Mouse (Mus musculus): Measurements from ENCODE around the gene Ift81.

Ift81 gene

GRCm38 (mm10) chr5:122543392-122543791, 70.9 kb downstream of the Ift81 start:
- no peak for DNase-seq

- no peak for DNase-seq
These were observed 72.4 kb downstream of the Ift81 start for GRCm38 (mm10) chr5:122541871-122542270.

DNA sequence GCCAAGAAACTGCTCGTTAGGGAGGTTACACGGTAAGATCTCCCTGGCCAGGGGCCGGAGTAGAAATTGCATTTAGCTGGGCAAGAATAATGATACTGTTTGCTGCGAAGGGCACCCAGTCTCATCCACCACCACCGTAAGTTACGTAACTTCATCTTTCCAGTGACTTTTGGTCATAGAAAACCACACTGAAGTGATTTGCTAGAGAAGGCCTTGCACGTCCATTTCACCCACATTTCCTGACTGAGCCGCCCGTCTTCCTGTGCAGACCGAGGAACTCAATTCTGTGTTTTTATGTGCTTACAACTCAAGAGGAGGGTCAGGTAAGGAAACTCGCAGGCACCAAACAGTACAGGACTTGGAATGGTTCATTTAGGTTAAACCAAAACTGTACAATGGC, 76.2 kb downstream of the Ift81 start:
- DNase-seq = no peak

- DNase-seq = no peak
These were observed 76.7 kb downstream of the Ift81 start for GRCm38 (mm10) chr5:122537654-122538053.

DNA sequence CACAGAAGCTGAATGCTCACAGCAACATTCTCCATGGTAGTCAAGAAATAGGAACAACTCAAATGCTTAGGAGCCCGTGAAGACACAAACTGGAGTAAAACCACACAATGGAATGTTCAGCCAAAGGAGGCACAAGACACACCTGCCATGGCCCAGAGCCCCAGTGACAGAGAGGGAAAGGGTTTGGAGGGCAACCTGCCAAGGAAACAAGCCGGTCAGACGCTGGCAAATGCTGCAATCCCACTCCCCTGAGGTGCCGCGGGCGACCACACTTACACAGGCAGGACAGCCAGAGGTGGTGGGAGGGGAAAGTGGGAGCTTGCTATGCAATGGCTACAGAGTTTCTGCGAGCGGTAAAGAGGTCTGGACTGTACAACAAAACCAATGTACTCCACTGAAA, 80.4 kb downstream of the Ift81 start:
- no peak for DNase-seq

DNA sequence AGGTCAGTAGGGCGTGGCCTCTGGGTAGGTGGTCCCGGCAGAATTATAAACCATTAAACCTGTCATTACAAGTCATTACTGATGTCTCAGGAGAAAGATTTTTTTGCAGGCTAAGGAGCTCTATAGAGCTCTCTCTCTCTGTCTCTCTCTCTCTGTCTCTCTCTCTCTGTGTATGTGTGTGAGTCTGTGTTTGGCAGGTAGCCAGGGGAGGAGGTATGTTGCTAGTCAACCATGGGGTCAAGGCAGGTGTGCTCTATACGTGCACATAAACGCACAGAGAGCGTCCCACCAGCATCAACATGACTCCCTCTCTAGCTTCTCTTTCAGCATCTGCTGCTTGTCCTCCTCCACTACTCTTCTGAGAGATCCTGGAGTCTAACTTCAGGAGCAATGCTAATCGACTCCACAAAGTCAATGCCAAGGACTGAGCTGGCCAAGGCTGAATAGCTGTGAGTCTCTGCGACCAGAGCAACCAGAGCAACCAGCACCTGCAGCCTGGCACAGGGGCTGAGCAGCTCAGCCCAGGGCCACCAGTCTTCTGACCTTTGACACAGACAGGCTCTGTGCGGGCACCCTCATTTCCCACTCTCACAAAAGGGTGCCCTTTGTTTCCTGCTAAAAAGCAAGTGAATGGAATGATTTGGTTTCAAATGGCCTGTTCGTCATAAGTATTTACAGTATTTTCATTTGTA, 84.3 kb downstream of the Ift81 start:
- peak; percentile 39 for DNase-seq

GRCm38 (mm10) chr5:122529316-122529715, 85.0 kb downstream of the Ift81 start:
- peak; percentile 86 for DNase-seq

GRCm38 (mm10) chr5:122528591-122528990, 85.7 kb downstream of the Ift81 start:
- peak; percentile 22 for DNase-seq

GRCm38 (mm10) chr5:122527761-122528160, 86.6 kb downstream of the Ift81 start:
- DNase-seq = peak; percentile 36

DNA sequence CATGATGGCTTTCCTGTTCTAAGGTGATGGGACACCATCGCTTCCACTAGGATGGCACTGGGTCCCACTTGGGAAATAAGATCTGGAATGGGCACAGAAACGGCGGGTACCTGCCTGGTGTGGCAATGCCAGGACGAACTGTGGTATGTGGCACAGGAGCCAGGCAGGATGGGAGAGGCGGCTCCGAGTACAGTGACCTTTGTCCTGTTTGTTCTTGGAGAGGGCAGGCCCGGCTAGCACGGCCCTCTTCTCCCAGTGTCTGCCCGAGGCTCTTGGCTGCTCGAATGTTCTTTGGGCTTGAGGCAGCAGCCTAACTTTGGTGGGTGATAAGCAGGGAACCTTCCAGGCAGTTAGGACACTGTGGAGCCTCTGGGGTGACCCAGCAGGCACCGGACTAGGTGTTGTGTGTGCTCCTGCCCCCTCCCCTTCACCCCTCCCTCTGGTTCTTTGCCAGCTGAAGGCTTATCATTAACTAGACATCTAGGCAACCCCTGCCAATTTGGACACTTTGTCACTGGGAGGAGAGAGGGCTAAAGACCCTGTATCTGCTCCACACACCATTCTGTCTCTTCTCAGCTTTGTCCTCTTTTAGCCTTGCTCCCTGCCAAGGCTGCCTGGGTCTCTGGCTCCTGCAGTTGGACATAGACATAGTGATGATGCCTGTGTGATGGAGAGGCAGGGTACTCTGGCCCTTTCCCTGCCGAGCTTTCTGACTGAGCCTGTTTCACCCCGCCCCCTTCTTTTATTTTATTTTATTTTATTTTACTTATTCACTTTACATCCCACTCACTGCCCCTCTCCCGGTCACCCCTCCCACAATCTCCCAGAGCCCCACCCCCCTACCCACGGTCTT, 87.2 kb downstream of the Ift81 start:
- peak; percentile 84 for DNase-seq

DNA sequence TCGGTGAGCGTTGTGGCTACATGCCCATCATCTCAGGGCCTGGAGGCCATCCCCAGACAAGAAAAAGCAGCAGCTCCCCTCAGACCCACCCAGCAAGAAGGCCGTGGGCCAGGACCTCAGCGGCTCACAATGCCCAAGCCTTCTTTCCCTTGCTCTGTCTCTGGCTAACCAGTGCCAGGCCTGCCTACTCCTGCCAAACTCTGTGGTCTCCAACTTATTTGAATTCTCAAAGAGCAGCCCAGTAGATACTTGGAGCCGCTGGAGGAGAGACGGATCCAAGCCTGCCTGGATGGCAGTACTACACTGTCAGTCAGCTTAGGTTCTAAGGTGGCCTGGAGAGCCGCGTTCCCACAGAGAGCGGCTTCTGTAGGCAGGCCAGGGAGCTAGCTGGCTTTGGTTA, 87.9 kb downstream of the Ift81 start:
- no peak for DNase-seq

GRCm38 (mm10) chr5:122525238-122525931, 88.9 kb downstream of the Ift81 start:
- DNase-seq = no peak

DNA sequence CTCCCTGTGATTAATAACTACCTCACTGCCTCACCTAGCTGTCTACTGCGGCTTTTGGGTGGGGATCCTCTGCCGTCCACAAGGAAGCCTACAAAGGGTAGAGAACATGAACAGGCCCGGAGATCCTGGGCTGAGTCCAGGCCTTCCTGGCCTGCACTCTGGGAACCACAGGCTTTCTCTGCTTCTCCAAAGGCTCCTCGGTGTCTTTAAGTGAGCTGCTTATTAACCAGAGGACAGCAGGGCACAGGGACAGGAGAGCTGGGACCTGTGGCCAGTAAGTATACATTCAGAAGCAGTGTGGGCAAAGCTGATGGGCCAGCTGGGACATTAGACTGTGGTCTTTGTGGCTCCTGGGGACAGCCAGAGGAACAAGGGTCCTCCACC, 89.5 kb downstream of the Ift81 start:
- DNase-seq = peak; percentile 77

GRCm38 (mm10) chr5:122524244-122524643, 90.1 kb downstream of the Ift81 start:
- DNase-seq = peak; percentile 35

GRCm38 (mm10) chr5:122521130-122521473, 93.2 kb downstream of the Ift81 start:
- DNase-seq = no peak

DNA sequence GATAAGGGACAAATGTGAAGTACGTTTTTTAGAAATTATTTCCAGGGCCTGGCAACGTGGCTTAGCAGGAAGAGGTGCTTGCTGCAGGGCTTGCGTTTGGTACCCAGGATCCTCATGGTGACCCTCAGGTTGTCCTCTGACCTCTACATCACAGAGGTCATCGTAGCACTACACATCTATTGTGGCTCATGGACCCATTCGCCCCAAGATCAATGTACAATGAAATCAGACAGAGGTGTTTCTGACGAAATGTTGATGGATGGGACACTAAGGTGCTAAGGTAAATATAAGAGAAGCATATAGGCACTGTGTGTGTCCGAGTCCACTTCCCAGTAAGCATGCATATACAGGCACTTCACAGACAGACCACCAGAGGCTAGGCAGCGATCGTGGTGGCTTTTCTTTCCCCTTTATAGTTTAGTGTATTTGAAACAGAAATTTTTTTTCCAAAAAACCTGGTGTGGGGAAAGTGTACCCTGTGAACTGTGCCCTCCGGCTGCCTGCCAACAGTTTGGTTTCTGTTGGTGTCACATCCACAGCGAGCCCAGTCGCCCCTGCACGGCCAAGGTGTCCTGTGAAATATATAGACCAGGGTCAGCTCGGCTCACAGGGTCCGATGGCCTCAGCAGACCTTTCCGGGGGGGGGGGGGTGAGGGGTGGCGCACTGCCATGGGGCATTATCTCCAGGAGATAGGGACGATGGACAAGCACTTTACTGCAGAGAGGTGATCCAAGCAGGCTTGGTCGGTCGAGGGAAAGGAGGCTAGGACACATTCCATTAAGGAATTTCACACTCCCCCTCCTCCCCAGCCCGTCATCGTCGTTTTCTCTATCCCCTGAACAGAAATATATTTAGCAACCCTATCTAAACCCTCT, 93.8 kb downstream of the Ift81 start:
- DNase-seq = no peak

DNA sequence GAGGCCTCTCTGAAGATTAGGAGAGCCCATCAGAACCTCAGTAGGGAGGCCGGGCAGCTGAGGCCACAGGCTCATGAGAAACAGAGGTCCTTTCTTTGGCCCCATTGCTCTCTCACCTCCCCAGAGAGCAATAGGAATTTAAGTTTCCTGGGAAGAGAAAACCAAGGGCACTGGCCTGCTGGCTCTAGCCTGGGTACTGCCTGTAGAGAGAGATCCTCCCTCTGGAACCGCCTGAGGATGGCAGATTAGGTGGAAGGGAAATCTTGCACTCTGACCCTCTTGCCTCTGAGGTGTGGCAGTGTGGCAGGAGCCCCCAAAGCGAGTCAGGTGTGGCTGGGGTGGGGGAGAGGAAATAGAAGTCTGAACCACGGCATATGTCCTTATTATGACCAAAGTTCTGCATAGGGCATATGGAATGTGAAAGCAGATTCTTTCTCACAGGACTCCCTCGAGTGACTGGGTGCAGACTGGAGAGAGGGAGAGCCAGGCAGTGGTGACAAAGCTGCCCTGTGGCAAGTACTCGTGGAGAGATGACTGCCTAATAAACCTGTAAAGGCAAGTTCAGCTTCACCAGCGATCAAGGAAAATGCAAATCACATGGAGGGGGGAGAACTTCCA, 95.2 kb downstream of the Ift81 start:
- DNase-seq = no peak

- no peak for DNase-seq
These were observed 96.1 kb downstream of the Ift81 start for GRCm38 (mm10) chr5:122518247-122518646.

- DNase-seq = no peak
These were observed 97.4 kb downstream of the Ift81 start for GRCm38 (mm10) chr5:122516901-122517300.

GRCm38 (mm10) chr5:122516029-122516730, 98.1 kb downstream of the Ift81 start:
- DNase-seq = no peak

- DNase-seq = no peak
These were observed 100.2 kb downstream of the Ift81 start for GRCm38 (mm10) chr5:122514127-122514521.
